Mouse (Mus musculus): ENCODE results near the gene Coro7. TPM values are rescaled to one million over a fixed set of nuclear protein-coding genes. Genes with fewer than 3 reads are reported as not detected.
A peak's percentile ranks its signal among the peaks of the same experiment; 100 is the strongest.

Coro7 gene
- total RNA-seq, 1 experiment: 14.4 TPM

DNA sequence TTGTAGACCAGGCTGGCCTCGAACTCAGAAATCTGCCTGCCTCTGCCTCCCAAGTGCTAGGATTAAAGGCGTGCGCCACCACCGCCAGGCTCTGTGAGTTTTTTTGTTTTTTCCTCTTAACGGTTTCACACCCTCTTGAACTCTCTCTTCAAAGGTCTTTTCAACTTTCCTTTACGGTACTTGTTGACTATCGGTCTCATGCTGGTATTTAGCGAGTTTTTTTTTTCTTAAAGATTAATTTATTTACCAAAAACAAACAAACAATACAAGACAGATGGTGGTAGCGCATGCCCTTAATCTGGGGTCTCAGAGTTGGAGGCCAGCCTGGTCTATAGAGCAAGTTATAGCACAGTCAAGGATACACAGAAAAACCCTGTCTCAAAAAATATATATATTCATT, 89.3 kb downstream of the Coro7 start:
- Histone ChIP-seq H3K9ac (ENCODE audit: insufficient read depth, low read depth, low read length, poor library complexity, severe bottlenecking) (no peak overlapping the region), H3K27ac (ENCODE audit: insufficient read depth, low read depth, low read length, poor library complexity, severe bottlenecking) (no peak overlapping the region), H3K36me3 (ENCODE audit: control insufficient read depth, insufficient read depth, low read length, poor library complexity, severe bottlenecking) (no peaks in the 10 kb centered on the region), H3K4me3 (ENCODE audit: insufficient read depth in 1 of 2, low read depth in 1 of 2, low read length in 2 of 2, poor library complexity in 1 of 2, severe bottlenecking in 1 of 2) (no peak overlapping the region), H3K9me3 (ENCODE audit: control insufficient read depth, insufficient read depth, low read depth, low read length) (no peaks in the 10 kb centered on the region), H3K4me1 (ENCODE audit: control insufficient read depth in 2 of 2, insufficient read depth in 2 of 2, low read length in 2 of 2, poor library complexity in 1 of 2) (peaks cover 10 to 13% of the 10 kb centered on the region in 2 experiments)
- in situ Hi-C loops (cut with MboI; ENCODE audit: low sequenced_read_pairs in 2 of 2, unreplicated experiment in 2 of 2): no loop called here
- no peak for DNase-seq (ENCODE audit: low read depth, low spot score)
- no peak for TF ChIP-seq ZC3H11A (IDR thresholded peaks at IDR 0.05; ENCODE audit: borderline replicate concordance, low read depth, low read length)
- TF ChIP-seq MAFK (IDR thresholded peaks at IDR 0.05; ENCODE audit: insufficient read depth, low read depth, low read length): no peak
- no peak for TF ChIP-seq HCFC1 (IDR thresholded peaks at IDR 0.05; ENCODE audit: borderline replicate concordance, insufficient read depth, low read length)
- no peak for TF ChIP-seq CHD2 (IDR thresholded peaks at IDR 0.05; ENCODE audit: low read depth, low read length)
- TF ChIP-seq ZNF384 (IDR thresholded peaks at IDR 0.05; ENCODE audit: low read depth, low read length): no peak

DNA sequence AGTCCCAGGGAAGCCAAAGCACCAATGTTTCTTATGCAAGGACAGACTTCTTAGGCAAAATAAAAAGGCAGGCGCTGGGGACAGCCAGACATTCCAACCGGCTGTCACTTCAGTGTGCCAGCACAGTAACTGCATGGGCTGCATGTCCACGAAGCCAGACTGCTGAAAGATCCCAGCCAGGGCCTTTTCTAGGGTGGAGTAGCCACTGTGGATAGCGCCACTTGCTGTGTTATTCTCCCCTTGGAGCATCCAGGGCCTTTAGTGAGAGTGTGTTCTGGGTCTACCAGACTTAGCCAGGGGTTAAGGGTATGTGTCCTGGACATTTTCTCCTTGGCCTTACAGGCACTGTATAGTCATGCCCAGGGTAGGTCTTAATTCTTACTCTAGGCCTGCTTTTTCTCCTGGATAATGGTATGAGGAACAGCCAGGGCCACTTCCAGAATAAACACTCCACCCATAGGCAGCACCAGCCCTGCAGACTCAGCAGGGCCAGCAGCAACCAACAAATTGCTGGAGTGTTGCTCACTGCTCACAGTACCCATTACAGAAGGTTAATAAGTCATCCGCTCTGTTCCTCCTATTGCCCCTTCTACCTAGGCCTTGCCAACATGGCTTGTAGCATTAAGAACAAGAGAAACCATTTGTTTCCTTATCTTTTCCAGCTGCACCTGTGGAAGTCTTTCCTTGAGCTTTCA, 91.9 kb downstream of the Coro7 start:
- no peak for DNase-seq (ENCODE audit: low read depth, low spot score)
- TF ChIP-seq ZC3H11A (IDR thresholded peaks at IDR 0.05; ENCODE audit: borderline replicate concordance, low read depth, low read length) (no peak), MAFK (IDR thresholded peaks at IDR 0.05; ENCODE audit: insufficient read depth, low read depth, low read length) (no peak), HCFC1 (IDR thresholded peaks at IDR 0.05; ENCODE audit: borderline replicate concordance, insufficient read depth, low read length) (no peak), CHD2 (IDR thresholded peaks at IDR 0.05; ENCODE audit: low read depth, low read length) (no peak), ZNF384 (IDR thresholded peaks at IDR 0.05; ENCODE audit: low read depth, low read length) (no peak)
- H3K4me1 ChIP-seq (ENCODE audit: control insufficient read depth in 2 of 2, insufficient read depth in 2 of 2, low read length in 2 of 2, poor library complexity in 1 of 2): peaks cover 10 to 13% of the 10 kb centered on the region in 2 experiments
- H3K4me3 ChIP-seq (ENCODE audit: insufficient read depth in 1 of 2, low read depth in 1 of 2, low read length in 2 of 2, poor library complexity in 1 of 2, severe bottlenecking in 1 of 2): no peak overlapping the region
- H3K9ac ChIP-seq (ENCODE audit: insufficient read depth, low read depth, low read length, poor library complexity, severe bottlenecking): peak overlapping the region; percentile 1; the same call in 1 of the 2 replicates
- in situ Hi-C loops (cut with MboI; ENCODE audit: low sequenced_read_pairs in 2 of 2, unreplicated experiment in 2 of 2): no loop called here
- H3K27ac ChIP-seq (ENCODE audit: insufficient read depth, low read depth, low read length, poor library complexity, severe bottlenecking): peak overlapping the region; percentile 61
- no peaks in the 10 kb centered on the region for H3K36me3 ChIP-seq (ENCODE audit: control insufficient read depth, insufficient read depth, low read length, poor library complexity, severe bottlenecking)
- H3K9me3 ChIP-seq (ENCODE audit: control insufficient read depth, insufficient read depth, low read depth, low read length): no peaks in the 10 kb centered on the region

DNA sequence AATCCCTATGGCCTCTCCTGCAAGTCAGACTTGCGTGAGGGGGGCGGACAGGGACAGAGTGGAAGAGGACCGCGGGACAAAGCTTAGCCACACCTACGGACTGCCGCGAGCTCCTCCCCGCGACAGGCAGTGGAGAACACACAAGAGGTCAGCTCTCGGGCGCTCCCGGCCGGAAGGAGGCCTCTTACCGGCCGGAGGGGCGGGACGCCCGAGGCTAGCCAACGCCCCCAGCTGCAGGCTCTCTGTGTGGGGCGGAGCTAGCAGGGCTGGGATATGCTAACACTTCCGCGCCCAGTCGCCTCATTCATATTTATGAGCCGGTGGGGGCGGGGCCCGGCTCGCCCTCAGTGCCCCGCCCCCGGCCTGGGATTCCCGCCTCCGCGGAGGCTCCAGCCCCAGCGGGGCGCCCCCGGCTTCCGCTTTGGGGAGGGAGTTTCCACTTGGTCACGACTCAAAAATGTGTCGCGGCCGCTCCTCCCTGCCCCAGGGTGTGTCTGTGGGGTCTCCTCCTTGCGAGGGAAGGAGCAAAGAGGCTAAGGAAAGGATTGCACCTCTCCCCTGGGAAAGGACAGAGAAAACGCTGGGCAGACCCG, 93.0 kb downstream of the Coro7 start:
- TF ChIP-seq HCFC1 (IDR thresholded peaks at IDR 0.05; ENCODE audit: borderline replicate concordance, insufficient read depth, low read length) (no peak), CHD2 (IDR thresholded peaks at IDR 0.05; ENCODE audit: low read depth, low read length) (no peak), ZNF384 (IDR thresholded peaks at IDR 0.05; ENCODE audit: low read depth, low read length) (no peak), ZC3H11A (IDR thresholded peaks at IDR 0.05; ENCODE audit: borderline replicate concordance, low read depth, low read length) (no peak), MAFK (IDR thresholded peaks at IDR 0.05; ENCODE audit: insufficient read depth, low read depth, low read length) (no peak)
- peak; percentile 97 for DNase-seq (ENCODE audit: low read depth, low spot score)
- Histone ChIP-seq H3K27ac (ENCODE audit: insufficient read depth, low read depth, low read length, poor library complexity, severe bottlenecking) (peak overlapping the region; percentile 69; the same call in 1 of the 2 replicates), H3K9me3 (ENCODE audit: control insufficient read depth, insufficient read depth, low read depth, low read length) (no peaks in the 10 kb centered on the region), H3K4me3 (ENCODE audit: insufficient read depth in 1 of 2, low read depth in 1 of 2, low read length in 2 of 2, poor library complexity in 1 of 2, severe bottlenecking in 1 of 2) (peak overlapping the region; percentile 58 to 70), H3K36me3 (ENCODE audit: control insufficient read depth, insufficient read depth, low read length, poor library complexity, severe bottlenecking) (no peaks in the 10 kb centered on the region), H3K9ac (ENCODE audit: insufficient read depth, low read depth, low read length, poor library complexity, severe bottlenecking) (peak overlapping the region; percentile 56; the same call in 1 of the 2 replicates), H3K4me1 (ENCODE audit: control insufficient read depth in 2 of 2, insufficient read depth in 2 of 2, low read length in 2 of 2, poor library complexity in 1 of 2) (peaks cover 10 to 11% of the 10 kb centered on the region in 2 experiments)
- in situ Hi-C loops (cut with MboI; ENCODE audit: low sequenced_read_pairs in 2 of 2, unreplicated experiment in 2 of 2): no loop called here

DNA sequence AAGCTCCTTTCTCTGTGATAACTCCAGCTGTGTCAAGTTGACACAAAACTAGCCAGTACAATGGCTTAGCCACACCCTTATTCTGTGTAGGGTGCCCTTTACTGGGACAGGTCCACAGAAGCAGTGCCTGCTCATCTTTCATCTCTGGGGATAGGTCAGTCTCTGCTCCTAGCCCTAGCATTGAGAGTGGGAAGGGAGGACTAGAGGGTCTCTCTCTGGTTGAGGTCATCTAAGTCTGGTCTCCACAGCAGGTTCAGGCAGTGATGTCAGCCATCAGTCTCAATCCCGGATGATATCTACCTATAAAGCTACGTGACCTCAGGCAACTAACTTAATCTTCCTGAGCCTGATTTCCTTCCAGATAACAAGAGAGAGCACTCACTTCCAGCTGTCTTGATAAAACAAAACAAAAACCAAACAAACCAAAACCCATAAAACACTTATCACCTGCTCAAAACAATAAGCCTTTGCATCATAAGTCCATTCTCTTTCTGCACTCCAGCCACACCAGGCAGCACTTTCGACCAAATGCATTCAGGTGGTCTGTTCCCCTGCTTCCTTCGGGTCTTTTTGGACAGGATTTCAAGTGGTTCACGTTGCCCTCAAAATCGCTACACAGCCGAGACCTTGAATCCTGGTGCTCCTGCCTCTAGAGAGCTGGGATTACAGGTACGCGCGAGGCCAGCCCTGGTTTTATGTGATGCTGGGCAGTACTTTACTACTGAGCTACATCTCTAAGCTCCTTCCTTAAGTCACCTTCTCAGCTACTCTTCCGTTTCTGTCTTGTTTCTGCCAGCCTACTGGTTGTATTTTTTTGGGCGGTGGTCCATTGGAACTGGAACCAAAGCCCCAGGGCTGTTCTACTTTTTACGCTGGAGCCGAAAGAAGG, 93.7 kb downstream of the Coro7 start:
- Histone ChIP-seq H3K4me1 (ENCODE audit: control insufficient read depth in 2 of 2, insufficient read depth in 2 of 2, low read length in 2 of 2, poor library complexity in 1 of 2) (peaks cover 7 to 11% of the 10 kb centered on the region in 2 experiments), H3K9ac (ENCODE audit: insufficient read depth, low read depth, low read length, poor library complexity, severe bottlenecking) (peak overlapping the region; percentile 49; the same call in 1 of the 2 replicates), H3K9me3 (ENCODE audit: control insufficient read depth, insufficient read depth, low read depth, low read length) (no peaks in the 10 kb centered on the region), H3K36me3 (ENCODE audit: control insufficient read depth, insufficient read depth, low read length, poor library complexity, severe bottlenecking) (no peaks in the 10 kb centered on the region), H3K27ac (ENCODE audit: insufficient read depth, low read depth, low read length, poor library complexity, severe bottlenecking) (peak overlapping the region; percentile 69; the same call in 1 of the 2 replicates), H3K4me3 (ENCODE audit: insufficient read depth in 1 of 2, low read depth in 1 of 2, low read length in 2 of 2, poor library complexity in 1 of 2, severe bottlenecking in 1 of 2) (peak overlapping the region; percentile 58 to 70)
- no peak for DNase-seq (ENCODE audit: low read depth, low spot score)
- no peak for TF ChIP-seq HCFC1 (IDR thresholded peaks at IDR 0.05; ENCODE audit: borderline replicate concordance, insufficient read depth, low read length)
- no peak for TF ChIP-seq ZC3H11A (IDR thresholded peaks at IDR 0.05; ENCODE audit: borderline replicate concordance, low read depth, low read length)
- TF ChIP-seq MAFK (IDR thresholded peaks at IDR 0.05; ENCODE audit: insufficient read depth, low read depth, low read length): no peak
- in situ Hi-C loops (cut with MboI; ENCODE audit: low sequenced_read_pairs in 2 of 2, unreplicated experiment in 2 of 2): no loop called here

All from ES-E14 (cell line).